Mouse (Mus musculus) bone marrow, adult 2 months (tissue): ENCODE measurements at regions not wholly inside any gene's neighbourhood (a gene's known extent, or its start where the extent isn't known, plus 50 kb on each side); places are given as distances from the start of the nearest gene placed in this dataset.

Experiments
- CTCF ChIP-seq: fragments of 200-500 bp; IDR thresholded peaks from 2 replicates; pipeline ENCODE4 v1.5.1; 2011; ENCODE audit warnings: low read length, control low read depth; ENCODE audit not compliant: control insufficient read depth, insufficient read depth
- POLR2A ChIP-seq: fragments of 200-500 bp; IDR thresholded peaks from 2 replicates; pipeline ENCODE4 v1.6.1; 2011; ENCODE audit warnings: low read depth, mild to moderate bottlenecking, control low read depth, low read length, borderline replicate concordance; ENCODE audit not compliant: control insufficient read depth

- TF ChIP-seq CTCF (no peak), POLR2A (no peak)
Observed at GRCm38 (mm10) chr7:138497202-138497601, 99.7 kb upstream of the Tcerg1l start.
